Mouse (Mus musculus) ES-Bruce4 (cell line): ENCODE measurements around the gene Atp2b1.

Experiments
- CTCF ChIP-seq: IDR thresholded peaks from one replicate; pipeline ENCODE4 v1.8.1; 2011; ENCODE audit warnings: low read depth, low read length
- EP300 ChIP-seq: IDR thresholded peaks from 2 replicates; pipeline ENCODE4 v1.6.1; 2011; ENCODE audit warnings: low read depth, low read length; ENCODE audit not compliant: insufficient read depth
- POLR2A ChIP-seq: IDR thresholded peaks from one replicate; pipeline ENCODE4 v1.8.1; 2011; ENCODE audit warnings: low read length; ENCODE audit not compliant: insufficient read depth

DNA sequence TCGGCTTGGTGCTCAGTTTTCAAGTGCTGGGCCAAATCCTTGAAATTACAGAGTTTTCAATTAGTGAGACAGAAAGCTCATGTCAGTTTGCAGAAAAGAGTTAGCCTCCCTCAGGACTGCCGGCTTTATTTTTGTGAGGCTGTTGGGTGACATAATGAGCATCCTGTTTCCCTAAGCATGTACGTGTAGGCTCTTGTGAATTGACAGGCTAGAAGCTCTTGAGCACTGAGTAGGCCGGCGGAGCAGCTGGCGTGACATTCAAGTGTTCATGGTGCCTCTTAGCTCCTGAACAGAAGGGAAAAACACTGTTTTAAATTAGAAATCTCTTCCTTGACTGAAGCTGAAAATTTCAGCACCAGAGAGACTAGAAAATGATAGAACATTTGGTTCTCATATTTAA, 45.2 kb downstream of the Atp2b1 start:
- TF ChIP-seq CTCF (no peak), EP300 (no peak), POLR2A (no peak)
